Mouse (Mus musculus): ENCODE results near the gene Dysf. TPM values are rescaled to one million over a fixed set of nuclear protein-coding genes. Genes with fewer than 3 reads are reported as not detected.

Gene Dysf
- polyA plus RNA-seq, 1 experiment from 2014 or later, result 12.4 TPM

DNA sequence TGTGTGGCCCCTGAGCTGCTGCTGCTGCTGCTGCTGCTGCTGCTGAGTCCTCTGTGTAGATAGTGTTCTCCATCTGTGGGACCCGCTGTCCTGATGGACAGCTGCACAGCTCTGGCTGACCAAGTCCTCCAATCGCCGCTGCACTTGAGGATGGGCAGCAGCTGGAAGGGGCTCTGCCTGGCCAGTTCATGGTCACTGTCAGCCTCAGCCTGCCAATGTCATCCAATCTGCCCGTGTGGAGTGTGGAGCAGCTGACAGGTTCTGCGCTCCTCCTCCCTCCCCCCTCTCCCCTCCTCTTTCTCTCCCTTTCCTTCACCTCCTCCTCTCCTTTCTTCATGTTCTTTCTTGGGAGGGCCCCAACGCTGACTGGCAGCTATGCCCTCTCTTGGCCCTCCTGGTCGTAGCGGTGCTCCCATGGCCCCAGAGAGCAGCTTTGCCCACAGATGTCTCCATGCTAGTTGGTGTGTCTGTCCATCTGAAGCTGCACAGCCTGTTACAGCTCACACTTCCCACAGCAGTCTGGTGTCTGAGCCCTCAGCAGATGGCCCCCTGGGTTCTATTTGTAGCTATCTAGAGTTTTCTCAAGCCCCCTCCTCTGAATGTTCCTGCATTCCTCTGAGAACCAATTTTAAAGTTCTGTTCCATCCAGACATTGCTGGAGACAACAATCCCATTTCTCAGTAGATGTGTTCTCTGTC lies 223.8 kb downstream of the Dysf start:
- no peak for ATAC-seq (replicated peaks; ENCODE audit: insufficient number of reproducible peaks, insufficient read depth, low FRiP score, low read depth)
- H3K4me3 ChIP-seq, result no peak overlapping the region
- no peaks in the 10 kb centered on the region for H3K9me3 ChIP-seq (replicated peaks)
- peaks cover 31% of the 10 kb centered on the region for H3K4me1 ChIP-seq (replicated peaks)
- H3K27me3 ChIP-seq, result peaks cover 3% of the 10 kb centered on the region; the same call in 1 of the 2 replicates
- H3K27ac ChIP-seq, result no peak overlapping the region
- 29% methylated on average over 8 of the region's 8 CpGs for WGBS
- no peak overlapping the region for H3K9ac ChIP-seq
- no peak overlapping the region for H3K4me2 ChIP-seq
- no peaks in the 10 kb centered on the region for H3K36me3 ChIP-seq

DNA sequence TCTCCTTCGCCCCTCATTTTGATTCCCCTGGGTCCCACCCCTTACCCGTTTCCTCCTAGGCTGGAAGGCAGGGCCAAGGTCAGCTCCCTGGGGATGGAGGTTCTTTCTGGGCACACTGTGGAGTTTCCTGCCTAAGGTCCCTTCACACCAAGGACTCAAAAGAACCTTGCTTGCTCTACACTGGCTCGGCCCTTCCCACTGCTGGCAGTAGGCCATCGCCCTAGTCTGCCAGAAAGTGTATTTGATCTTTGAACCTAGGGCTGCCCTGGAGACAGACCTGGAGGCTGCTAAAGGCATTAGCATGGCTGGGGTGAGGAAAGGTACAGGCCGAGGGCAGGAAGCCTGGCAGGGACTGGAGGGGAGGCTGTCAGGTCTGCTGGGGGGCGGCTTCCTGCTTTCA lies 225.4 kb downstream of the Dysf start:
- no peak overlapping the region for H3K9ac ChIP-seq
- peaks cover 26% of the 10 kb centered on the region for H3K4me1 ChIP-seq (replicated peaks)
- ATAC-seq (replicated peaks; ENCODE audit: insufficient number of reproducible peaks, insufficient read depth, low FRiP score, low read depth), result no peak
- no peak overlapping the region for H3K4me2 ChIP-seq
- no peak overlapping the region for H3K4me3 ChIP-seq
- no peaks in the 10 kb centered on the region for H3K36me3 ChIP-seq
- peaks cover 3% of the 10 kb centered on the region; the same call in 1 of the 2 replicates for H3K27me3 ChIP-seq
- no peaks in the 10 kb centered on the region for H3K9me3 ChIP-seq (replicated peaks)
- H3K27ac ChIP-seq, result no peak overlapping the region
- 55% methylated on average over 6 of the region's 6 CpGs for WGBS

DNA sequence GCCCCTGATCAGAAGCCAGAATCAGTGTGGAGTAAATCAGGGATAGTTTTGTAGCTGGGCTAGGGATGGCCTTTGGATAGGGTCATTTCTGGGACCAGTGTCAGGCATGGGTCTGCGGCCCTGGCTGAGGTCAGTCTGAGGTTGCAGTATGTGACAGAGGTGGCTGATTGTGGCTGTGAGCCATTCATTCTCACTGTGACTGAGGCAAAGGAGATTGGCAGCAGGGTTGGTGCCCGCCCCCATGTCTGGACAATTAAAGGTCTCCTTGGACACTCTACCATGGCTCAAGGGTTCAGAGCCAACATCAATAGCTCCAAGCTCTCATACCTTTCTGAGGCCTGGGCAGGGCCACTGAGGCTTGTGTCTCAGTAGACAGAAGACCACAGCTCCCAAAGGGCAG lies 227.0 kb downstream of the Dysf start:
- Histone ChIP-seq H3K36me3 (no peaks in the 10 kb centered on the region), H3K27me3 (no peaks in the 10 kb centered on the region), H3K9me3 (replicated peaks) (no peaks in the 10 kb centered on the region), H3K4me2 (no peak overlapping the region), H3K4me3 (no peak overlapping the region), H3K27ac (no peak overlapping the region), H3K4me1 (replicated peaks) (peaks cover 26% of the 10 kb centered on the region), H3K9ac (no peak overlapping the region)
- 86% methylated on average over 2 of the region's 2 CpGs for WGBS
- no peak for ATAC-seq (replicated peaks; ENCODE audit: insufficient number of reproducible peaks, insufficient read depth, low FRiP score, low read depth)

DNA sequence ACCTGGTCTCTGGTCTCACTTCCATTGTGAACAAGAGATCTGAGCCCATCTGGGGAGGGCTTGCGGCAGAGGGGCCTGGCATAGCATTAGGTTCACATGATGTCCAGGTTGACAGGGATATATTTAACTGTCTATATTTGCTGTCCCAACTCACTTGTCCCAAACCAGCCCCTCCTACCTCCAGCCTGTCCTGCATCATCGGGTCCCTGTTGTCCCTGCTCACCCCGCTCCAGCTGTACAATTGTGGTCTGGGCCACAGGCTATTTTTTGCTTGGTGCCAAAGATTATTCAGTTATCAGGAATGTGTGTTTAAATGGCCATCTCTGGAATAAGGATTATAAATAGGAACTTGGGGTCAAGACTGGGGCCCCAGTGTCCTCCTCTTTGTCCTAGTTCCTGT lies 235.0 kb downstream of the Dysf start:
- peak; percentile 87 for ATAC-seq (replicated peaks; ENCODE audit: insufficient number of reproducible peaks, insufficient read depth, low FRiP score, low read depth)
- Histone ChIP-seq H3K4me2 (no peak overlapping the region), H3K9ac (no peak overlapping the region), H3K4me3 (no peak overlapping the region), H3K4me1 (replicated peaks) (peaks cover 16% of the 10 kb centered on the region), H3K27ac (peak overlapping the region; percentile 71), H3K27me3 (no peaks in the 10 kb centered on the region), H3K9me3 (replicated peaks) (no peaks in the 10 kb centered on the region), H3K36me3 (no peaks in the 10 kb centered on the region)
- 46% methylated on average over 3 of the region's 3 CpGs for WGBS

DNA sequence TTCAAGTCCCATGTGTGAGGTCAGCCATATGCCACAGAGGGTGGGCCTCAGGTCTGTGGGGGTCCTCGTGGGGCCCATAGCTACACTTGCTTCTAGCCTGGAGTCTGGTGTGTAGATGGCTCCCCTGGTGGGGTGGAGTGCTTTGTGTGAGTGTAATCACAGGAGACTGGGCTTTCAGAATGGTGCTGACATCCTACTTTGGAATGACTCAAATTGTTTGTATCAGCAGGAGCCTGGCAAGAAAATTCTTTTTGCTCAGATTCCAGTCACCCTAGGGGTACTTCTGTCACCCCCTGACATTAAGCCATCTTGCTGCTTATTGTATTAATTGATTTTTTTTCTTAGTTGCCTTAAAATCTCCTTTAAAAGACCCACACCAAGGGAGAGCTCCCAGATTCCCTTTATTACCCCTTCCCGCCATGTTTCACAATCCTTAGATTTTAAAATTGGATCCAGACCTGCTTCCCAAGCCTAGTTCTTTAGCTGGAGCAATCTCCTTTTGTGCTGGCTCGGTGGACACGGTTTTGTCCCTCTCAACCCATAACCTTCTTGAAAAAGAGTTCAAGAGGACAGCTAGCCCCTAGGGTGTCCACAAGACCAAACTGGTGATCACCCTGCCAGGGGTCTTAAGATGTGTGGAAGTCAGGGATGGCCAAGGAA lies 237.8 kb downstream of the Dysf start:
- H3K36me3 ChIP-seq, result no peaks in the 10 kb centered on the region
- H3K4me1 ChIP-seq (replicated peaks), result peaks cover 16% of the 10 kb centered on the region
- no peak overlapping the region for H3K4me3 ChIP-seq
- H3K9ac ChIP-seq, result no peak overlapping the region
- H3K9me3 ChIP-seq (replicated peaks), result no peaks in the 10 kb centered on the region
- no peak overlapping the region for H3K27ac ChIP-seq
- no peak for ATAC-seq (replicated peaks; ENCODE audit: insufficient number of reproducible peaks, insufficient read depth, low FRiP score, low read depth)
- no peaks in the 10 kb centered on the region for H3K27me3 ChIP-seq
- 74% methylated on average over 4 of the region's 4 CpGs for WGBS
- H3K4me2 ChIP-seq, result no peak overlapping the region

DNA sequence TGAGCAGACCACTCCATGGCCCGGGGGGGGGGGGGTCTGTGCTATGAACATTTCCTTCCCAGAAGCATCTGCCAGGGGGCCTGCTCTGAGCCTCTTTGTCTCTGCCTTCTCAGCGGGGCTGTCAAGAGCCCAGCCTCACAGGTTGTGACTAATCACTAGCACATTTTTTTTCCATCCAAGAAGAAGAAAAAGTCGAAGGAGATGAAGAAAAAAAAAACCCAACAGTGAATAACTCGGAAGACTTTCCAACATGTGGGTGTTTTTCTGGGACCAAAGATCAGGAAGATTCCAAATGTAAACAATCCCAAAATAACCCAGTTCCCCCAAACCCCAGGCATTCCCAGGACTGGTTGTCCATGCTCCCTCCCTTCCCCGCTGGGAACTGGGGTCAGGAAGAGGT lies 238.6 kb downstream of the Dysf start:
- H3K27ac ChIP-seq, result no peak overlapping the region
- no peak overlapping the region for H3K4me3 ChIP-seq
- no peak for ATAC-seq (replicated peaks; ENCODE audit: insufficient number of reproducible peaks, insufficient read depth, low FRiP score, low read depth)
- H3K4me2 ChIP-seq, result no peak overlapping the region
- no peak overlapping the region for H3K9ac ChIP-seq
- H3K4me1 ChIP-seq (replicated peaks), result peaks cover 11% of the 10 kb centered on the region
- 44% methylated on average over 5 of the region's 5 CpGs for WGBS
- no peaks in the 10 kb centered on the region for H3K36me3 ChIP-seq
- no peaks in the 10 kb centered on the region for H3K9me3 ChIP-seq (replicated peaks)
- H3K27me3 ChIP-seq, result no peaks in the 10 kb centered on the region

Other genes starting within 250 kb of the Dysf start
- gene Ankrd53, start 245.9 kb upstream of the Dysf start, polyA plus RNA-seq (2015; fragmentation: Nextera tagmentation; extraction: Ambion mirVana), result 0.10 and 0.24 TPM in 2 replicates
- 74.6 and 76.4 TPM in 2 replicates for gene Tex261, start 232.8 kb upstream of the Dysf start, polyA plus RNA-seq (2015; fragmentation: Nextera tagmentation; extraction: Ambion mirVana)
- 61.2 and 65.0 TPM in 2 replicates for gene Nagk, start 213.6 kb upstream of the Dysf start, polyA plus RNA-seq (2015; fragmentation: Nextera tagmentation; extraction: Ambion mirVana)
- 13.1 and 15.3 TPM in 2 replicates for gene Paip2b, start 176.8 kb upstream of the Dysf start, polyA plus RNA-seq (2015; fragmentation: Nextera tagmentation; extraction: Ambion mirVana)
- 40.6 TPM in 2 replicates for gene Zfp638, start 141.5 kb upstream of the Dysf start, polyA plus RNA-seq (2015; fragmentation: Nextera tagmentation; extraction: Ambion mirVana)

Data from heart, embryonic 15.5 days (tissue).